Mouse (Mus musculus) small intestine, adult 2 months (tissue): ENCODE data around the gene Cacna1c.

Experiments used
- CTCF ChIP-seq: fragments of 200-500 bp; IDR thresholded peaks from 2 replicates; pipeline ENCODE4 v1.5.1; 2012; ENCODE audit warnings: low read depth, mild to moderate bottlenecking, control low read depth, inconsistent platforms, low read length, moderate library complexity, mixed read lengths; ENCODE audit not compliant: insufficient replicate concordance, insufficient read length; ENCODE audit errors: extremely low read depth
- POLR2A ChIP-seq: fragments of 200-500 bp; IDR thresholded peaks from 2 replicates; pipeline ENCODE4 v1.6.1; 2012; ENCODE audit warnings: low read depth, mild to moderate bottlenecking, control low read depth, inconsistent platforms, low read length, moderate library complexity

DNA sequence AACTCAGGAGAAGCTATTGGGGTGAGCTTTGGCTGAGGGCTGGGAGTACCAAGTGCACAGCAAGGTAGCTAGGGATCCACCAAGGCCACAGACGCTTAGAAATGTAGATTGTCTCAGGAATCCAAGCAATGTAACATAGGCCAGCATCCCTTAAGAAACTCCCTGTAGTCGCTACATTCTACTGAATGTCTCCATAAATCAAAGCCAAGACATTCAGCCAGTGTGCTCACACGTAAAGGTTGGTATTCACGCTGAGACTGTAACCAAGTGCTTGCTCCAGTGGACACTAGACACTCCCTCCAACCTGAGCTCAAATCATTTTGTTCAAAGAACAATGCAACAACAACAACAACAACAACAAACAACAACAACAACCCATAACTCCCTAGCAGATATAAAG is 368.0 kb downstream of the Cacna1c start:
- TF ChIP-seq POLR2A (no peak), CTCF (no peak)
